Mouse (Mus musculus): ENCODE data around the gene Plekhb2.
A peak's percentile ranks its signal among the peaks of the same experiment; 100 is the strongest.

Plekhb2 gene

GRCm38 (mm10) chr1:34849745-34850342 is at the start of gene Plekhb2:
Plekhb2 (plus strand) TSS chr1:34849976.
- peak; percentile 60 for DNase-seq (ENCODE audit: low spot score)

- peak; percentile 21 for DNase-seq (ENCODE audit: low spot score)
These were observed 48.0 kb upstream of the Plekhb2 start for GRCm38 (mm10) chr1:34801616-34802289.

- no peak for DNase-seq (ENCODE audit: low spot score)
These were observed 47.5 kb upstream of the Plekhb2 start for GRCm38 (mm10) chr1:34802290-34802642.

GRCm38 (mm10) chr1:34804863-34805262 is 44.9 kb upstream of the Plekhb2 start:
- no peak for DNase-seq (ENCODE audit: low spot score)

GRCm38 (mm10) chr1:34805931-34806520 is 43.8 kb upstream of the Plekhb2 start:
- no peak for DNase-seq (ENCODE audit: low spot score)

GRCm38 (mm10) chr1:34808445-34808844 is 41.3 kb upstream of the Plekhb2 start:
- no peak for DNase-seq (ENCODE audit: low spot score)

GRCm38 (mm10) chr1:34810293-34810692 is 39.5 kb upstream of the Plekhb2 start:
- DNase-seq (ENCODE audit: low spot score), result no peak

- DNase-seq (ENCODE audit: low spot score), result no peak
These were observed 38.7 kb upstream of the Plekhb2 start for GRCm38 (mm10) chr1:34811035-34811434.

- no peak for DNase-seq (ENCODE audit: low spot score)
These were observed 38.2 kb upstream of the Plekhb2 start for GRCm38 (mm10) chr1:34811581-34811980.

- DNase-seq (ENCODE audit: low spot score), result no peak
These were observed 37.1 kb upstream of the Plekhb2 start for GRCm38 (mm10) chr1:34812407-34813247.

- no peak for DNase-seq (ENCODE audit: low spot score)
These were observed 33.9 kb upstream of the Plekhb2 start for GRCm38 (mm10) chr1:34815843-34816242.

GRCm38 (mm10) chr1:34819225-34819910 is 30.4 kb upstream of the Plekhb2 start:
- no peak for DNase-seq (ENCODE audit: low spot score)

GRCm38 (mm10) chr1:34821411-34821810 is 28.4 kb upstream of the Plekhb2 start:
- DNase-seq (ENCODE audit: low spot score), result no peak

- no peak for DNase-seq (ENCODE audit: low spot score)
These were observed 27.8 kb upstream of the Plekhb2 start for GRCm38 (mm10) chr1:34822003-34822402.

GRCm38 (mm10) chr1:34822746-34823145 is 27.0 kb upstream of the Plekhb2 start:
- DNase-seq (ENCODE audit: low spot score), result no peak

GRCm38 (mm10) chr1:34823353-34823752 is 26.4 kb upstream of the Plekhb2 start:
- DNase-seq (ENCODE audit: low spot score), result no peak

- DNase-seq (ENCODE audit: low spot score), result no peak
These were observed 25.6 kb upstream of the Plekhb2 start for GRCm38 (mm10) chr1:34824208-34824607.

GRCm38 (mm10) chr1:34825909-34826308 is 23.9 kb upstream of the Plekhb2 start:
- no peak for DNase-seq (ENCODE audit: low spot score)

GRCm38 (mm10) chr1:34827900-34828299 is 21.9 kb upstream of the Plekhb2 start:
- peak; percentile 50 for DNase-seq (ENCODE audit: low spot score)

GRCm38 (mm10) chr1:34828528-34829294 is 21.1 kb upstream of the Plekhb2 start:
- DNase-seq (ENCODE audit: low spot score), result no peak

GRCm38 (mm10) chr1:34830934-34831333 is 18.8 kb upstream of the Plekhb2 start:
- no peak for DNase-seq (ENCODE audit: low spot score)
